Mouse (Mus musculus): Measurements from ENCODE around the gene Pde10a.

DNA sequence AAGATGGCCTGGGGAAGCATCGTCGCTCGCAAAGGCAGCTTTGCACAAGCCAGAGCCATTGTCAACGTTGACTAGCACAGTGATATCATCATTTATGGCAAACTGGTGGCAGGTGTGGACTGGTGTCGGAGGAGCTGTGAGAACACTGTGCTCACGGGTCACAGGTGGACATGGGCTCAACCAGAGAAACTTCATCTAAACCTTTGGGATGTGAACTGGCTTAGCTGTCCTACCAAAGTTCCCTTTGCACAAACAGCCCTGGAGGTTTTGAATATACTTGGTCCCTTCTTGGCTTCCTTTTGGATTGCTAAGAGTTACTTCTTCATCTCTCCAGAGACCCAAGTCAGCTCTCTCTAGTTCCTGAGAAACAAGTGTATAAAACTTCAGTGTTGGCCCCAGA, 41.7 kb downstream of the Pde10a start, which contains the start of gene Gm17087:
- TF ChIP-seq FLI1 (IDR thresholded peaks at IDR 0.05; ENCODE audit: low read length) (no peak), GATA1 (IDR thresholded peaks at IDR 0.05; ENCODE audit: borderline replicate concordance, low read length) (no peak)

Measured in megakaryocyte, embryonic 14.5 days (primary cell).